Mouse (Mus musculus): ENCODE measurements around the gene Sec22b. TPM values are rescaled to one million over a fixed set of nuclear protein-coding genes. Genes with fewer than 3 reads are reported as not detected.

Sec22b gene
- polyA plus RNA-seq, 1 experiment from 2014 or later = 106 TPM

GRCm38 (mm10) chr3:97915081-97915480, 14.1 kb downstream of the Sec22b start:
- ATAC-seq = no peak
- Histone ChIP-seq H3K4me2 (no peak overlapping the region), H3K36me3 (ENCODE audit: poor library complexity, severe bottlenecking) (peaks cover 43% of the 10 kb centered on the region), H3K4me1 (no peaks in the 10 kb centered on the region), H3K27me3 (no peaks in the 10 kb centered on the region), H3K27ac (no peak overlapping the region), H3K4me3 (no peak overlapping the region), H3K9ac (no peak overlapping the region), H3K9me3 (replicated peaks) (no peaks in the 10 kb centered on the region)
- 74% methylated on average over 4 of the region's 4 CpGs for WGBS

- Histone ChIP-seq H3K9me3 (replicated peaks) (no peaks in the 10 kb centered on the region), H3K4me3 (no peak overlapping the region), H3K36me3 (ENCODE audit: poor library complexity, severe bottlenecking) (peaks cover 61% of the 10 kb centered on the region), H3K27ac (no peak overlapping the region), H3K4me1 (no peaks in the 10 kb centered on the region), H3K27me3 (no peaks in the 10 kb centered on the region), H3K4me2 (no peak overlapping the region), H3K9ac (no peak overlapping the region)
- ATAC-seq = no peak
- 96% methylated on average over 10 of the region's 10 CpGs for whole genome bisulfite sequencing
Observed at GRCm38 (mm10) chr3:97918885-97919550, 18.0 kb downstream of the Sec22b start.

- Histone ChIP-seq H3K9ac (no peak overlapping the region), H3K4me2 (no peak overlapping the region), H3K4me1 (no peaks in the 10 kb centered on the region), H3K27me3 (no peaks in the 10 kb centered on the region), H3K36me3 (ENCODE audit: poor library complexity, severe bottlenecking) (peaks cover 28% of the 10 kb centered on the region), H3K27ac (no peak overlapping the region), H3K9me3 (replicated peaks) (no peaks in the 10 kb centered on the region), H3K4me3 (no peak overlapping the region)
- WGBS = 84% methylated on average over 2 of the region's 2 CpGs
- ATAC-seq = no peak
Observed at GRCm38 (mm10) chr3:97925246-97925645, 24.3 kb downstream of the Sec22b start.

GRCm38 (mm10) chr3:97927322-97927721, 26.3 kb downstream of the Sec22b start:
- H3K9ac ChIP-seq = no peak overlapping the region
- 86% methylated on average over 4 of the region's 4 CpGs for WGBS

GRCm38 (mm10) chr3:97928968-97929858, 28.2 kb downstream of the Sec22b start:
- ATAC-seq = peak; percentile 81
- Histone ChIP-seq H3K4me3 (no peak overlapping the region), H3K27ac (no peak overlapping the region), H3K4me2 (no peak overlapping the region), H3K9ac (no peak overlapping the region), H3K36me3 (ENCODE audit: poor library complexity, severe bottlenecking) (peaks cover 2% of the 10 kb centered on the region; the same call in 1 of the 2 replicates), H3K9me3 (replicated peaks) (no peaks in the 10 kb centered on the region), H3K27me3 (0 out of 2 replicates have a peak, but pooled peaks cover 8% of the 10 kb centered on the region), H3K4me1 (peaks cover 7% of the 10 kb centered on the region; the same call in 1 of the 2 replicates)
- 62% methylated on average over 9 of the region's 9 CpGs for WGBS

More at GRCm38 (mm10) chr3:97927322-97927721, 26.3 kb downstream of the Sec22b start:
- Histone ChIP-seq H3K4me1 (no peaks in the 10 kb centered on the region), H3K4me2 (no peak overlapping the region), H3K36me3 (ENCODE audit: poor library complexity, severe bottlenecking) (peaks cover 12% of the 10 kb centered on the region), H3K27ac (no peak overlapping the region), H3K9me3 (replicated peaks) (no peaks in the 10 kb centered on the region), H3K4me3 (no peak overlapping the region), H3K27me3 (no peaks in the 10 kb centered on the region)
- ATAC-seq = no peak

GRCm38 (mm10) chr3:97930141-97930786, 29.3 kb downstream of the Sec22b start:
- H3K4me2 ChIP-seq = no peak overlapping the region
- WGBS = 76% methylated on average over 12 of the region's 12 CpGs
- H3K27me3 ChIP-seq = 0 out of 2 replicates have a peak, but pooled peaks cover 8% of the 10 kb centered on the region
- no peak for ATAC-seq
- H3K4me1 ChIP-seq = peaks cover 7% of the 10 kb centered on the region; the same call in 1 of the 2 replicates
- H3K4me3 ChIP-seq = no peak overlapping the region
- H3K9me3 ChIP-seq (replicated peaks) = no peaks in the 10 kb centered on the region
- H3K27ac ChIP-seq = no peak overlapping the region
- H3K9ac ChIP-seq = no peak overlapping the region
- no peaks in the 10 kb centered on the region for H3K36me3 ChIP-seq (ENCODE audit: poor library complexity, severe bottlenecking)

GRCm38 (mm10) chr3:97930787-97931158, 29.8 kb downstream of the Sec22b start:
- Histone ChIP-seq H3K4me2 (no peak overlapping the region), H3K27me3 (0 out of 2 replicates have a peak, but pooled peaks cover 8% of the 10 kb centered on the region), H3K9me3 (replicated peaks) (no peaks in the 10 kb centered on the region), H3K27ac (no peak overlapping the region), H3K4me3 (no peak overlapping the region), H3K9ac (no peak overlapping the region), H3K36me3 (ENCODE audit: poor library complexity, severe bottlenecking) (no peaks in the 10 kb centered on the region), H3K4me1 (peaks cover 7% of the 10 kb centered on the region; the same call in 1 of the 2 replicates)
- no peak for ATAC-seq
- WGBS = 76% methylated on average over 8 of the region's 8 CpGs

GRCm38 (mm10) chr3:97931310-97931885, 30.4 kb downstream of the Sec22b start:
- Histone ChIP-seq H3K9me3 (replicated peaks) (no peaks in the 10 kb centered on the region), H3K27ac (no peak overlapping the region), H3K27me3 (0 out of 2 replicates have a peak, but pooled peaks cover 8% of the 10 kb centered on the region), H3K4me1 (peaks cover 7% of the 10 kb centered on the region; the same call in 1 of the 2 replicates), H3K9ac (no peak overlapping the region), H3K4me3 (no peak overlapping the region), H3K4me2 (no peak overlapping the region), H3K36me3 (ENCODE audit: poor library complexity, severe bottlenecking) (no peaks in the 10 kb centered on the region)
- WGBS = 77% methylated on average over 7 of the region's 7 CpGs
- peak; percentile 28; the same call in 1 of the 2 replicates for ATAC-seq

- Histone ChIP-seq H3K4me1 (peaks cover 8% of the 10 kb centered on the region; the same call in 1 of the 2 replicates), H3K9ac (0 out of 2 replicates have a peak overlapping the region, but pooled peaks have one; percentile 43), H3K27me3 (0 out of 2 replicates have a peak, but pooled peaks cover 8% of the 10 kb centered on the region), H3K4me3 (no peak overlapping the region), H3K27ac (no peak overlapping the region), H3K4me2 (peak overlapping the region; percentile 20; the same call in 1 of the 2 replicates), H3K36me3 (ENCODE audit: poor library complexity, severe bottlenecking) (no peaks in the 10 kb centered on the region), H3K9me3 (replicated peaks) (no peaks in the 10 kb centered on the region)
- no peak for ATAC-seq
- 31% methylated on average over 10 of the region's 10 CpGs for WGBS
Observed at GRCm38 (mm10) chr3:97932131-97932530, 31.1 kb downstream of the Sec22b start.

- H3K4me3 ChIP-seq = no peak overlapping the region
- no peak for ATAC-seq
- no peak overlapping the region for H3K9ac ChIP-seq
- no peak overlapping the region for H3K4me2 ChIP-seq
- 51% methylated on average over 11 of the region's 11 CpGs for WGBS
- H3K9me3 ChIP-seq (replicated peaks) = no peaks in the 10 kb centered on the region
- 0 out of 2 replicates have a peak, but pooled peaks cover 8% of the 10 kb centered on the region for H3K27me3 ChIP-seq
- no peak overlapping the region for H3K27ac ChIP-seq
- H3K36me3 ChIP-seq (ENCODE audit: poor library complexity, severe bottlenecking) = no peaks in the 10 kb centered on the region
- H3K4me1 ChIP-seq = peaks cover 15% of the 10 kb centered on the region
Observed at GRCm38 (mm10) chr3:97932771-97933170, 31.8 kb downstream of the Sec22b start.

- Histone ChIP-seq H3K4me2 (no peak overlapping the region), H3K4me3 (no peak overlapping the region), H3K9me3 (replicated peaks) (no peaks in the 10 kb centered on the region), H3K9ac (no peak overlapping the region), H3K27ac (no peak overlapping the region), H3K4me1 (peaks cover 20% of the 10 kb centered on the region), H3K36me3 (ENCODE audit: poor library complexity, severe bottlenecking) (no peaks in the 10 kb centered on the region), H3K27me3 (0 out of 2 replicates have a peak, but pooled peaks cover 8% of the 10 kb centered on the region)
- ATAC-seq = no peak
- WGBS = 41% methylated on average over 6 of the region's 6 CpGs
Observed at GRCm38 (mm10) chr3:97933251-97933650, 32.3 kb downstream of the Sec22b start.
